Mouse (Mus musculus): ENCODE measurements around the gene Dusp27.

Dusp27 gene

DNA sequence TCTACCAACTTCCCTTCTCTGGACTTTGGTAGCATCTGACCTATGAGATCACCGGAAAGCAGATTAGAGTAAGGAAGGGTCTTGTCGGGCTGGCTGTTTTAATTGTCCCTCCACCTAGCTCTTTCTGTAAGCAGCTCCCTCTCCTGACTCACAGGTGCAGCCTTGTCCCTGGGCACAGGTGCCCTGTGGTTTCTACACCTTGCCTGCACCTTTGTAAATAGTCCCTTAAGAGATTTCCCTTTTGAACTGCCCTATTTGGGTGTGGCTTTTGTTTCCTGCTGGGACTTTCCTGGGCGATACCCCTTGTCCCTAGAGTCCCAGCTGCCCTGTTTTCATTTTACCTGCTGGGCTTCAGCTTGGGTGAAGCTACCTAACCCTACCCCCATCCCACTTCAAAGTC lies 33.3 kb downstream of the Dusp27 start:
- DNase-seq = no peak

DNA sequence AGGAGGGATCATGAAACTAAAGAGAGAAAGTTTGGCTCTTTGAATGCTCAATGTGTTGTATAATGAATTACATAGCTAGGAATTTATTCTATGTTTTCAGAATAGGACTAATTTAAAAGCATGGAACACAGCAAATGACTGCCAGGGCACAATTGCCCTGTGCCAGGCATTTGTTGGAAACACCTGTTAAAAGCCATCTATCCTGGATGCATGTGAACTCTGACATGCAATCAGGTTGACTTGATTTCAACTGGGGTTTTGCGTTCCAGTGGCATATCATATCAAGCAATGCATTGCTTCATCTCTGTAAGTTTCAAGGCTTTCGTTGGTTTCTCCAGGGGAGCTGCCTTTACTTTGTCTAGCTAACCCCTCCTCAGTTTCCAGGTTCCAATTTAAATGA lies 37.4 kb downstream of the Dusp27 start:
- DNase-seq = no peak

DNA sequence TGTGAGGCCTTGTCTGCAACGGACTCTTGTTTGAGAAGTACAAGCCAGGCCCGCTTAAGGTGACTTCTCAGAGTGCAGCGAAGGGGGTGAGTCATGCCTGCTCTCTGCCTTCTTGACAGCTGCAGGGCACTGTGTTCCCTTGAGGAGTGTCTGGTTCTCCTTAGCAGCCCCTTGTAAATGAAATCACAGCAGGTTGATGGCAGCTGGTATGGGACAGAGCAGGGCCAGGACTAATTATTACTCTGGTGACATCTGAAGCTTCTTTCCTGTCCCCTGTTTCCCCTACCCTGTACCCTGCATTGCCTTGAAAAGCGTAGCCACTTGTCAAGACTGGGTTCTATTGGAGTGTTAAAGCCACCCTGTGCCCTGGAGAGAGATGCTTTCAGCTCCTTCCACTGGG lies 38.0 kb downstream of the Dusp27 start:
- peak in 1 of 2 experiments; percentile 6 for DNase-seq

DNA sequence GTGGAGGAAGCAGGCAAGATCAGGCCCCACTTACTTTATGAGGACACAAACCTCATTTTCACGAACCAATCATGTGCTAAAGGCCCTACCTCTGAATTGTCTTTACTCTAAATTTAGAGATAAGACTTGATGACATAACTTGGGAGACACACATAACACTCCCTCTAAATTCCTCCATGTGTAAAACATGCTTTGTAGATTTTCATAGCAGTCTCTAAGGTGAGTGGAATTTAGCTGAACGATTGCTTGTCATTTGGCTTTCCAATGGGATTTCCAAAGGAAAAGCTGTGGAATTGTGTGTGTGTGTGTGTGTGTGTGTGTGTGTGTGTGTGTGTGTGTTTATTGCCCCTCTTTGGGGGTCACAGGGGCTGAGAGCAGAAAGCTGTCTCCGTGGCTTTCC lies 38.4 kb downstream of the Dusp27 start:
- DNase-seq = no peak

DNA sequence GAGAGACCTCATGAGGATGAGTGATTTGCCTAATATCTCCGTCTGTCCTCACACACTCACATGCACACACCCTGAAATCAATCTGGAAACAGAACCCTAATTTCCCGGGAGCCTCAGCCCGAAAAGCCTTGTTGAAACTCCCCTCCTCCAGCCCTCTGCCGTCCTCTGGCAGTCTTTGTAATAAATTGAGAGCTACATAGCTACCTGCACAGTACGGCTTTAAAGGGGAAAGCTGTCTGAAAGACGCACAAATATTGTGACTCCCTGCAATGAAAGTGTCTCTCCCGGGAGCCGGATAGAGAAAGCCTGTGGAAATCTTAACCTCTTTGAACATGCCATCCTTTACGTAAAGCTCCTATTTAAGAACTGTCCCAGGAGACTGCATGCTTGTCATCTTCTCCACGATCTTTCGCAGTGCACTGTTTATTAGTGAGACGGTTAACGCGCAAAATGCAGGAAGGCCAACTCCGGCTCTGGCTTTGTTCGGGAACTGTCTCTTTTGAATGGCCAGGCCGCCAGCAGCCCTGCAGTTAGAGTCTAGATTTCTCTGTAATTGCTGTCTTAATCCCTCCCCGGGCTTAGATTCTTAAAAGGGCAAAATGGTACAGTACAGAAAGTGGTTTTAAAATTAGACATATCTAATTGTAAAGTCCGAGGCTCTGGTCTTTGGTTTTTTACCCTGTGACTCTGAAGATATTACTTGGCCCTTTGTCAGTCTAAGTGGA lies 39.1 kb downstream of the Dusp27 start:
- DNase-seq = no peak

DNA sequence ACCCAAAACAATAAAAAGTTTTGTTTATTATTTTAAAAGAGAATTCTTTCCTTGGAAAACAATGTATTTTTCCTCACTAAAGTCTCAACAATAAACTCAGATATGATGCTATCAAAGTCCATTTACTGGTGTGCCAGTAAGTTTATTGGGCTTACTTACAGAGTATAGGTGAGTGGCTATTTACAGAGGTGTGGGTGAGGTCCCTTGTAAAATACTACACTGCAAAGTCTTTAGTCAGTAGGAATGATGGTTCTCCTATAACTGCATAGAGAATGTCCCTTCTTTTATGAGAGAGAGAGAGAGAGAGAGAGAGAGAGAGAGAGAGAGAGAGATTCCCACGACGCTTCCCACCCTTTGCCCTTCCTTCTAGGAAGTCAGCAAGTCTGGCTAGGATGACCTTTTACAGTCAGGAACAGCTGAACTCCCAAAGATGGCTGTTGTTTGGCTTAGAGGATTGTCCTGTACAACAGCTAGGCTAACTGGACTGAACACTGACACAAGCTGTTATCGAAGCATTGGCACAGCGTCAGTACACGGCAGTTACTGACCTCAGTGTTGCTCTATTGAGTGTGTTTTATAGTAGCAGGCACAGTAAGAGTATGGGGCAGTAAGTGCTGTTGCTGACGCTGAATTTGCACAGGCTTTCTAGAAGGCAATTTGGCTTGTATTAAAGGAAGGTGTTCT lies 50.5 kb downstream of the Dusp27 start:
- no peak for DNase-seq

DNA sequence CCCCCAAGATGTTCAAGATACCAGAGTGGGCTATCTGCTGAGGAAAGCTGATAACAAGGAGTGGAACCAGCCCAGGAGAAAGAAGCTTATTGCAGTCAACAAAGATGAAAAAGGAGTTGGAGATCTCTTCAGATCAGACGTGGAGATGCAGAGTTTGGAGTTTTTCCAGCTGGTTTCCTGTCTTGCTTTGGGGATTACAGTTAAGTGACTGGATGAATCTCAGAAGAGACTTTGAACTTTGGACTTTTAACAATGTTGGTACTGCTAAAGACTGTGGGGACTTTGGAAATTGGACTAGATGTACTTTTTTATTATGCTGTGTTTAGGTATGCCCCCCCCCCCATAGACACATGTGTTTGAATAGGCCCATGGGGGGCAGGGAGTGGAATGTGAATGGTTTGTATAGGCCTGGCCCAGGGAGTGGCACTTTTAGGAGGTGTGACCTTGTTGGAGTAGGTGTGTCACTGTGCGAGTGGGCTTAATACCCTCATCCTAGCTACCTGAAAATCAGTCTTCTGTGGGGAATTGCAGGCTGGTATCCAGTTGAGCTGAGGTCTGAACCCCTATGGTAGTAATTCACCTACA lies 59.8 kb downstream of the Dusp27 start:
- DNase-seq = no peak

DNA sequence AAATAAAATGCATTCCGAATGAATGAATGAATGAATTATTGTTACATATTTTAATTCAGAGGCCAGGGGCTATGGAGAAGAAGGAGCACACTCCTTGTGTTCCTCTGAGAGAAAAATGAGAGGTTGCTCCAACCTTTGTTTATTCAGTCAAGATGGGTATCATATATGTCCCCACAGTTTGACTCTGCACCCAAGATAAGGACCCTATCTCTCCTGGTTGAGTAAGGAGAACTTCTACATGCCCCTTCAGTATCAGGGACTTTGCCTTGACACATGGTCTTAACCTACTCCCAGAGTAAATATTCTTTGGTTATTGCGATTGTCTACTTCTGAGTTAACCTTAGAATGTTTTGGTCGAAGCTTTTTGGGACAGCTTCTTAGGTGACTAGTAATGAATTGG lies 63.9 kb downstream of the Dusp27 start:
- DNase-seq = no peak

DNA sequence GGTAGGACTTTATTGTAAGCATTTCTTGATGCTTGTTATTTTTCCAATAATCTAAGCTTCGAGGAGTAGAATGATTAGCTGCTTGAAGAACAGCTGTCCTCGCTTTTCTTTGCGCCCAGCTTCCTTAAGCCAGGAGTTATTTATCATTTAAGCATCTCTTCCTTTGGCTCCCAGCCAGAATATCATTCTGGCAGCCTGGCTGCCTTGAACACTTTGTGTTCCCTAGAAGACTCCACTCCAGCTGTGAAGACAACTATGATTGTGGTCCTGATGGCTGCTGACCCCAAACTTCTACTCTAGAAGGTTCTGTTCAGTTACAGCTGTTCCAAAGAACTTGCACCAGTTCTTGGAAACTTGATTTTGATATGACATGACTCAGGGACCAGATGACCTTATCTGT lies 66.2 kb downstream of the Dusp27 start:
- no peak for DNase-seq

DNA sequence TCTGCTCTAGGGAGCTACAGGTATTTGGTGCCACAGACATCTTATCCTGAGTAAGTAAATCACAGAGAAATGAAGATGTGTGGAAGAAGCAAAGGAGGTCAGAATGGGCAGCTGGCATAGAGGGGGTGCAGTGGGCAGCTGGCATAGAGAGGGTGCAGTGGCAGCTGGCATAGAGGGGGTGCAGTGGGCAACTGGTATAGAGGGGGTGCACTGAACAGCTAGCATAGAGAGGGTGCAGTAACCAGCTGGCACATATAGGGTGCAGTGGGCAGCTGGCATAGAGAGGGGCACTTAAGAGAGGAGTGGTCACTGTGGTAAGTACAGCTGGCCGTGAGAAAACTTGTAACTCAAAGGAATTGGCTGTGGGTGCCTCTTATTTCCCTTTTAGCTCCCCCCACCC lies 67.3 kb downstream of the Dusp27 start:
- DNase-seq = no peak

DNA sequence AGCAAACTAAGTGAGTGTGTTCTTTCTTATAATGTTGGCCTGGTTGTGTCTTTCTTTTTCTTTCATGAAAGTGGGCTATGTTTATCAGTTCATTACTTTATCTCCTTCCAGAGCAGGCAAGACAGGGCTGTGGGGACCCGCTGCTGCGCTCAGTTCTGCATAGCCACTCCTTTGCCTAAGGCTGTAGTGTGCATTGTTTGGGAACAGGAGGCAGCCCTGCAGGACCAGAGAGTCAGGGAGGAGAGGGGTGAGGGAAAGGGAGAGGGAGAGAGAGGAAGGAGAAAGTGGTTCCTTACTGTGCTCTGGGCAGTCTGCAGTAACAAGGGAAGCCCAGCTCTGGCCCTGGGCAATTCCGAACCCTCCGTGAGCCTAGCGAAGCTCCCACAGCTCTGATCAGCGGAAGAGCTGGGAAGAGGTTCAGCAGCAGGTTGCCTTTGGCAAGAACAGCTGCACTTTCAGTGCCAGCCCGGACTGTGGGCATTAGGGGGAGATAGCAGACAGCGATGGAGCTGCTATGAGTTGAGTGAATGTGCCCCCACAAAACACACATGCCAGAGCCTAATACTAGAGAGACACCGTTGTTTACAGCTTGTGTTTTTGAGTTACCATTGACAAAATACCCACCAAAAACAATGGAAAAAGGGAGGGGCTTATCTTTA lies 71.5 kb downstream of the Dusp27 start:
- DNase-seq = no peak

DNA sequence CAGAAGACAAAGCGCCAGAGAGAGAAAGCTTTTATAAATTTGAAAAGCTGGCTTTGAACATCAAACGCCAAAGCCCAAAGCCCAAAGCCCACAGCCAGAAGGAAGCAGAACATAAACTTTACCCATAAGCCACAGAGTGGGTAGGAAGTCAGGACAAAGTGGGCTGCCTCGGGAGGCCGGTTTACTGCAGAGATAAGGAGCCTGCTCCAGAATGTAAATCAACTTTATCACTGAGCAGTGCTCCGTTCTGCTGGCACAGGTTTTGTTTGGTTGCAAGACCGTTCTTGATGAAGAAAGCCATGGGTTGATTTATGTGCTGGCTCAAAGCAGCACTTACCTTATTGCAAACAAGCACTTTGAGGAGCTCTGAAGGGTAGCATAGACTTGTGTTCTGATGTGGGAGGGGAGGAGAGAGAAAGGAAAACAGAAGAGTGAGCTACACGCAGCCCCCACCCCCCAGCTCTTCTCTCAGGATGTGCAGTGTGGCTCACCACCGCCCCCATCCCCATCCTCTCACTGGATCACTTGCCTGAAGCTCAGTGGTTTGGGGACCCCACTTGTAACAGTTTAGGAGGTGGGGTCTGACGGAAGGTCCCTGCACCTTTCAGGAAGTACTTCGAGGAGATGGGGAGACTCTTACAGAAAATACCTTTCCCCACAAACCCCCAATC lies 74.3 kb downstream of the Dusp27 start:
- DNase-seq = no peak

DNA sequence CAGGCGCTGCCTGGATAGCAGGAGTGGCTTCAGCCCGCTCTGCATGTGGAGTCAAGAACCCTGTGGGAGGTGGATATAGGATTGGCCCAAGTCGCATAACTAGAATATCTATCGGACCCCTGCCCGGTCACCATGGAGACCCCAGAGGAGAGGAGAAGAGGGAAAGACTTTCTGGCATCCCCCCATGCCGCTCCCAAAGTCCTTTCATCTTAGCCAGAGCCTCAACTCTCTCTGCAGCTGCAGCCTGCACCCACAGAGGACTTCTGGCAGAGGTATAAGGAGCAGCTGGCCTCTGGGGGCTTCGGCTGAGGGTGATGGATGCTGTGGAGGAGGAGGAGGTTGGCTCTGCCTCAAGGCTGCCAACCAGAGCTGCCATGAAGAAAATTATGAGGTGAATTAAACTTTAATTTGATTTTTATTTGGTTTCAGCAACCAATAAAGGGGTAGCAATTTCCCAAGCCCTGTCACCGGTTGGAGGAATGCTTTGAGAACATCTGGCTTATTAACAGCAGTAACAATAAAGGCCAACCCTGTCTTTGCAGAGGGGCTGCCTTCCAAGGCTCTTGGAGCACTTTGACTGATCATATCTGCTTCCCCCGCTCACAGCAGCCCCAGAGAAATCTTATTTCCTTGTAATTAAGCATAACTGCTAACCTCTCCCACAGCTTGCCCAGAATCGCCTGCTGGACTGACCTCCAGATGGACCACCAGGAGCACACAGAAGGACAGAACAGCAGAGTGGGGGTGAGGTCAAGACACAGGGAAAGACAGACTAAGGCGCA lies 78.5 kb downstream of the Dusp27 start:
- no peak for DNase-seq

DNA sequence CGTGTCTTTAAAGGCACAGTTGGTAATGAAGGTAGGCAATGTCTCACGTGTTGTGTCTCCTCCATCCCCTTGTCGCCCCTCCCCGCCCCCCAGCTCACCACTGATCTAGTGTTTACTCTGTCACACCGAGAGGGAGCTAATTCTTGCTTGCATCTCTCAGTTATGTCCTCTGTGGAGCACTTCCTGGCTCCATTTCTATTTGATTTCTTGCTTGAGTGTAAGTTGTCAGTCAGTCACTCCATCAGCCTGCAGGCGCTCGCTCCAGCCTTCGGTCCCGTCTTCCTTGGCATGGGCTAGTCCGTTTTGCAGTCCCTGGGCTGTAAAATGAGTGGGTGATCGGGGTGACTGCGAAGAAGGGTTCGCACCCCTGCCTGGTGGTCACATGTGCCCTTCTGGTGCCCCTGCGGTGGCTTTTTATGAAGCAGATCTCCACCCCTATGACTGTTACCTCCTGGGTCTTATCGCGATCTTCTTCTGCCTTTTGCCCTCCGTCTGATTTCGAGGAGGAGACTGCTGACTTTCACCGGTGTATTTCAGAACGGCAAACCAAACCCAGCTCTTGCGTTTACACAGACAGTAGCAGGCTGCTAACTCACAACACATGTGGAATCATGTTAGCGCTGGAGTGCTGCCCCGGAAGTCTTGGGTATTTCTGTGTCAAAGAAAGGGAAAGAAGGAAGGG lies 79.4 kb downstream of the Dusp27 start:
- no peak for DNase-seq

All from lung, adult 18-20 months (tissue).